Mouse (Mus musculus): ENCODE data around the gene Sult2a3. TPM values are rescaled to one million over a fixed set of nuclear protein-coding genes. Genes with fewer than 3 reads are reported as not detected.
"Not testable (repeated sequence)": the region's sequence is repeated elsewhere in the genome, so short reads cannot be mapped to it uniquely, and the experiment has no call there.

Sult2a3 gene
- polyA plus RNA-seq (2012; ENCODE audit: insufficient read depth, low replicate concordance) = not detected in 2 replicates

- TF ChIP-seq GATA1 (IDR thresholded peaks at IDR 0.05; ENCODE audit: borderline replicate concordance, low read length) = no peak
- no peak for TF ChIP-seq FLI1 (IDR thresholded peaks at IDR 0.05; ENCODE audit: low read length)
- H3K4me1 ChIP-seq = no peaks in the 10 kb centered on the region
- H3K9me3 ChIP-seq = peaks cover 5% of the 10 kb centered on the region; the same call in 1 of the 2 replicates
- H3K27me3 ChIP-seq (replicated peaks) = no peaks in the 10 kb centered on the region
- no peaks in the 10 kb centered on the region for H3K36me3 ChIP-seq (replicated peaks; ENCODE audit: low read length)
- no peak within 1 kb of the TSS for H3K4me3 ChIP-seq (replicated peaks)
These were observed at the start of gene Sult2a3 for GRCm38 (mm10) chr7:14122944-14123343. TSS of gene Sult2a3 (minus strand) at chr7:14123044.

- no peaks in the 10 kb centered on the region for H3K27me3 ChIP-seq (replicated peaks)
- no peaks in the 10 kb centered on the region for H3K36me3 ChIP-seq (replicated peaks; ENCODE audit: low read length)
- no peaks in the 10 kb centered on the region for H3K4me1 ChIP-seq
- no peak overlapping the region for H3K4me3 ChIP-seq (replicated peaks)
- TF ChIP-seq GATA1 (IDR thresholded peaks at IDR 0.05; ENCODE audit: borderline replicate concordance, low read length) (no peak), FLI1 (IDR thresholded peaks at IDR 0.05; ENCODE audit: low read length) (no peak)
- H3K9me3 ChIP-seq = peaks cover 5% of the 10 kb centered on the region; the same call in 1 of the 2 replicates
These were observed 2.4 kb downstream of the Sult2a3 start for GRCm38 (mm10) chr7:14120436-14120835.

- H3K4me1 ChIP-seq; H3K9me3 ChIP-seq; H3K4me3 ChIP-seq (replicated peaks); H3K27me3 ChIP-seq (replicated peaks); H3K36me3 ChIP-seq (replicated peaks; ENCODE audit: low read length): not testable (repeated sequence)
These were observed 3.0 kb downstream of the Sult2a3 start for GRCm38 (mm10) chr7:14119865-14120264.

- no peak for TF ChIP-seq GATA1 (IDR thresholded peaks at IDR 0.05; ENCODE audit: borderline replicate concordance, low read length)
- no peak for TF ChIP-seq FLI1 (IDR thresholded peaks at IDR 0.05; ENCODE audit: low read length)
- Histone ChIP-seq H3K36me3 (replicated peaks; ENCODE audit: low read length) (no peaks in the 10 kb centered on the region), H3K27me3 (replicated peaks) (no peaks in the 10 kb centered on the region)
These were observed 6.1 kb downstream of the Sult2a3 start for GRCm38 (mm10) chr7:14116761-14117160.

GRCm38 (mm10) chr7:14114471-14114870 lies 8.4 kb downstream of the Sult2a3 start:
- H3K4me3 ChIP-seq (replicated peaks); H3K4me1 ChIP-seq; H3K36me3 ChIP-seq (replicated peaks; ENCODE audit: low read length); H3K27me3 ChIP-seq (replicated peaks); H3K9me3 ChIP-seq: not testable (repeated sequence)

More at GRCm38 (mm10) chr7:14116761-14117160, 6.1 kb downstream of the Sult2a3 start:
- H3K4me3 ChIP-seq (replicated peaks) = no peak overlapping the region
- H3K4me1 ChIP-seq = no peaks in the 10 kb centered on the region
- peaks cover 9% of the 10 kb centered on the region; the same call in 1 of the 2 replicates for H3K9me3 ChIP-seq

- H3K36me3 ChIP-seq (replicated peaks; ENCODE audit: low read length); H3K4me1 ChIP-seq; H3K27me3 ChIP-seq (replicated peaks); H3K9me3 ChIP-seq; H3K4me3 ChIP-seq (replicated peaks): not testable (repeated sequence)
These were observed 75.0 kb downstream of the Sult2a3 start for GRCm38 (mm10) chr7:14047821-14048220.

GRCm38 (mm10) chr7:14030831-14031230 lies 92.0 kb downstream of the Sult2a3 start:
- H3K4me1 ChIP-seq; H3K36me3 ChIP-seq (replicated peaks; ENCODE audit: low read length); H3K27me3 ChIP-seq (replicated peaks); H3K9me3 ChIP-seq; H3K4me3 ChIP-seq (replicated peaks): not testable (repeated sequence)

Other genes with a start within 250 kb of the Sult2a3 start
- not detected in 2 replicates for gene Sult2a4, start 133.4 kb downstream of the Sult2a3 start, polyA plus RNA-seq (2012; ENCODE audit: insufficient read depth, low replicate concordance)
- gene Sult2a6, start 131.8 kb upstream of the Sult2a3 start, polyA plus RNA-seq (2012; ENCODE audit: insufficient read depth, low replicate concordance) = not detected in 2 replicates
- not detected in 2 replicates for gene Obox8, start 210.5 kb upstream of the Sult2a3 start, polyA plus RNA-seq (2012; ENCODE audit: insufficient read depth, low replicate concordance)